Mouse (Mus musculus): ENCODE measurements at regions not wholly inside any gene's neighbourhood (a gene's known extent, or its start where the extent isn't known, plus 50 kb on each side); places are given as distances from the start of the nearest gene placed in this dataset.

- TF ChIP-seq CTCF (IDR thresholded peaks at IDR 0.05) (no peak), POLR2A (IDR thresholded peaks at IDR 0.05; ENCODE audit: insufficient read depth, low read depth, low read length) (no peak)
These were observed 126.4 kb upstream of the Daam1 start for GRCm38 (mm10) chr12:71704431-71704830.
